Mouse (Mus musculus) erythroid progenitor cell, adult 5-6 weeks (primary cell): ENCODE data around the gene Pnp. TPM values are rescaled to one million over a fixed set of nuclear protein-coding genes. Genes with fewer than 3 reads are reported as not detected.

Source experiments
- total RNA-seq, 2 experiments: library from RNA; stranded (forward) in 1 of 2; stranded (reverse) in 1 of 2; fragments of 150-400 nt in 1 of 2; fragments of 186-747, 209-891 nt in 1 of 2; gene quantifications; 2 replicates each; pipeline versions ENCODE4 v1.2.3 to v1.2.4; 2015 to 2017; ENCODE audit warnings: low replicate concordance in 2 of 2

The Pnp gene
- total RNA-seq, 2 experiments from 2014 or later: 218 to 256 TPM

Other genes starting within 250 kb of the Pnp start
- not detected in 2 replicates for gene Olfr747, start 237.9 kb upstream of the Pnp start, total RNA-seq (2015; ENCODE audit: low replicate concordance)
- gene Olfr747, start 237.9 kb upstream of the Pnp start, total RNA-seq (2017; ENCODE audit: low replicate concordance): not detected in 2 replicates
- not detected in 2 replicates for gene Olfr748, start 223.7 kb upstream of the Pnp start, total RNA-seq (2015; ENCODE audit: low replicate concordance)
- gene Olfr748, start 223.7 kb upstream of the Pnp start, total RNA-seq (2017; ENCODE audit: low replicate concordance): not detected in 2 replicates
- gene Olfr749, start 186.0 kb upstream of the Pnp start, total RNA-seq (2015; ENCODE audit: low replicate concordance): not detected in 2 replicates
- not detected in 2 replicates for gene Olfr749, start 186.0 kb upstream of the Pnp start, total RNA-seq (2017; ENCODE audit: low replicate concordance)
- gene Ttc5, start 145.6 kb upstream of the Pnp start, total RNA-seq (2015; ENCODE audit: low replicate concordance): 13.3 and 21.4 TPM in 2 replicates
- 12.3 and 18.5 TPM in 2 replicates for gene Ttc5, start 145.6 kb upstream of the Pnp start, total RNA-seq (2017; ENCODE audit: low replicate concordance)
- gene Ccnb1ip1, start 123.3 kb upstream of the Pnp start, total RNA-seq (2015; ENCODE audit: low replicate concordance): not detected in 2 replicates
- gene Ccnb1ip1, start 123.3 kb upstream of the Pnp start, total RNA-seq (2017; ENCODE audit: low replicate concordance): not detected in 2 replicates
- gene Parp2, start 123.2 kb upstream of the Pnp start, total RNA-seq (2015; ENCODE audit: low replicate concordance): 18.0 and 29.3 TPM in 2 replicates
- 32.5 and 63.5 TPM in 2 replicates for gene Parp2, start 123.2 kb upstream of the Pnp start, total RNA-seq (2017; ENCODE audit: low replicate concordance)
- 12.3 and 13.8 TPM in 2 replicates for gene Tep1, start 60.5 kb upstream of the Pnp start, total RNA-seq (2015; ENCODE audit: low replicate concordance)
- gene Tep1, start 60.5 kb upstream of the Pnp start, total RNA-seq (2017; ENCODE audit: low replicate concordance): 3.0 and 3.6 TPM in 2 replicates
- not detected in 2 replicates for gene Klhl33, start 33.6 kb upstream of the Pnp start, total RNA-seq (2015; ENCODE audit: low replicate concordance)
- not detected in 2 replicates for gene Klhl33, start 33.6 kb upstream of the Pnp start, total RNA-seq (2017; ENCODE audit: low replicate concordance)
- gene Osgep, start 6.2 kb upstream of the Pnp start, total RNA-seq (2015; ENCODE audit: low replicate concordance): 39.3 and 75.5 TPM in 2 replicates
- gene Osgep, start 6.2 kb upstream of the Pnp start, total RNA-seq (2017; ENCODE audit: low replicate concordance): 14.8 and 16.6 TPM in 2 replicates
- gene Apex1, start 6.1 kb upstream of the Pnp start, total RNA-seq (2015; ENCODE audit: low replicate concordance): 16.6 and 28.9 TPM in 2 replicates
- 8.3 and 13.2 TPM in 2 replicates for gene Apex1, start 6.1 kb upstream of the Pnp start, total RNA-seq (2017; ENCODE audit: low replicate concordance)
- gene Pip4p1, start 226 bp upstream of the Pnp start, total RNA-seq (2015; ENCODE audit: low replicate concordance): 34.4 and 37.8 TPM in 2 replicates
- gene Pip4p1, start 226 bp upstream of the Pnp start, total RNA-seq (2017; ENCODE audit: low replicate concordance): 23.5 and 28.2 TPM in 2 replicates
- gene Gm49342, start 13.4 kb downstream of the Pnp start, total RNA-seq (2015; ENCODE audit: low replicate concordance): not detected in 2 replicates
- 59.7 TPM in 1 of 2 replicates, not detected in the other for gene Gm49342, start 13.4 kb downstream of the Pnp start, total RNA-seq (2017; ENCODE audit: low replicate concordance)
- 71.0 and 182 TPM in 2 replicates for gene Pnp2, start 24.9 kb downstream of the Pnp start, total RNA-seq (2015; ENCODE audit: low replicate concordance)
- 38.7 and 45.7 TPM in 2 replicates for gene Pnp2, start 24.9 kb downstream of the Pnp start, total RNA-seq (2017; ENCODE audit: low replicate concordance)
- not detected in 2 replicates for gene Rnase10, start 76.7 kb downstream of the Pnp start, total RNA-seq (2015; ENCODE audit: low replicate concordance)
- not detected in 2 replicates for gene Rnase10, start 76.7 kb downstream of the Pnp start, total RNA-seq (2017; ENCODE audit: low replicate concordance)
- not detected in 2 replicates for gene Rnase9, start 110.8 kb downstream of the Pnp start, total RNA-seq (2015; ENCODE audit: low replicate concordance)
- gene Rnase9, start 110.8 kb downstream of the Pnp start, total RNA-seq (2017; ENCODE audit: low replicate concordance): not detected in 2 replicates
- gene Rnase11, start 119.1 kb downstream of the Pnp start, total RNA-seq (2015; ENCODE audit: low replicate concordance): not detected in 2 replicates
- not detected in 2 replicates for gene Rnase11, start 119.1 kb downstream of the Pnp start, total RNA-seq (2017; ENCODE audit: low replicate concordance)
- gene Rnase12, start 126.6 kb downstream of the Pnp start, total RNA-seq (2015; ENCODE audit: low replicate concordance): 7.1 TPM in 1 of 2 replicates, not detected in the other
- gene Rnase12, start 126.6 kb downstream of the Pnp start, total RNA-seq (2017; ENCODE audit: low replicate concordance): 7.3 TPM in 1 of 2 replicates, not detected in the other
- gene Olfr750, start 143.4 kb downstream of the Pnp start, total RNA-seq (2015; ENCODE audit: low replicate concordance): not detected in 2 replicates
- gene Olfr750, start 143.4 kb downstream of the Pnp start, total RNA-seq (2017; ENCODE audit: low replicate concordance): not detected in 2 replicates
- gene Rnase4, start 160.0 kb downstream of the Pnp start, total RNA-seq (2015; ENCODE audit: low replicate concordance): 8.0 and 11.5 TPM in 2 replicates
- 6.4 and 10.3 TPM in 2 replicates for gene Rnase4, start 160.0 kb downstream of the Pnp start, total RNA-seq (2017; ENCODE audit: low replicate concordance)
- 8.0 and 17.7 TPM in 2 replicates for gene Ang, start 160.1 kb downstream of the Pnp start, total RNA-seq (2015; ENCODE audit: low replicate concordance)
- gene Ang, start 160.1 kb downstream of the Pnp start, total RNA-seq (2017; ENCODE audit: low replicate concordance): 2.2 TPM in 1 of 2 replicates, not detected in the other
- not detected in 2 replicates for gene Eddm3b, start 183.3 kb downstream of the Pnp start, total RNA-seq (2015; ENCODE audit: low replicate concordance)
- gene Eddm3b, start 183.3 kb downstream of the Pnp start, total RNA-seq (2017; ENCODE audit: low replicate concordance): not detected in 2 replicates
- gene Rnase6, start 192.8 kb downstream of the Pnp start, total RNA-seq (2015; ENCODE audit: low replicate concordance): 10.5 and 25.6 TPM in 2 replicates
- gene Rnase6, start 192.8 kb downstream of the Pnp start, total RNA-seq (2017; ENCODE audit: low replicate concordance): 11.7 and 13.3 TPM in 2 replicates
- not detected in 2 replicates for gene Rnase1, start 215.7 kb downstream of the Pnp start, total RNA-seq (2015; ENCODE audit: low replicate concordance)
- gene Rnase1, start 215.7 kb downstream of the Pnp start, total RNA-seq (2017; ENCODE audit: low replicate concordance): not detected in 2 replicates
- not detected in 2 replicates for gene Rnase2b, start 231.2 kb downstream of the Pnp start, total RNA-seq (2015; ENCODE audit: low replicate concordance)
- not detected in 2 replicates for gene Rnase2b, start 231.2 kb downstream of the Pnp start, total RNA-seq (2017; ENCODE audit: low replicate concordance)